Mouse (Mus musculus) heart, adult 9 months (tissue): ENCODE measurements around the gene Csrp1.

Experiments
- DNase-seq, 2 experiments: peaks; one replicate each; pipeline ENCODE4 v3.0.0; 2022; ENCODE audit warnings: low spot score in 2 of 2

The Csrp1 gene

DNA sequence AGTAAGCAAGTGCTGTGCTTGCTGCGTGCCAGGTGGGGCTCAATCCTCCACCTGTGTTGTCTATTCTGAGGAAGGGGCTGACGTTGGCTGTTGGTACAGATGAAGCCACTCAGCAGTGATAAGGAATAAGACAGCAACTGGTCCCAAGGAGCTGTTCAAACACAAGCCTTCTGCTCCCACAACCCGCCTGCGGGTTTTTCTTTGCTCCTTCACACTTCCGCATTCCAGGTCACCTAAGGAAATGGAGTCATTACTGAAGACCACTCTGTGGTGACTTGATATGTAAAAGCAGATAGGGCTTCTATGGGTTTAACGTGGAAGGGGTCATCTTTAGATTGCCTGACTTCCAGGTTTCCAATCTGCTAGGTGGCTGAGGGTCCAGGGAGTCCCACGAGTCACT, 11.5 kb downstream of the Csrp1 start:
- DNase-seq = no peak

- DNase-seq = no peak
Observed at GRCm38 (mm10) chr1:135731897-135732684, 12.2 kb downstream of the Csrp1 start.

DNA sequence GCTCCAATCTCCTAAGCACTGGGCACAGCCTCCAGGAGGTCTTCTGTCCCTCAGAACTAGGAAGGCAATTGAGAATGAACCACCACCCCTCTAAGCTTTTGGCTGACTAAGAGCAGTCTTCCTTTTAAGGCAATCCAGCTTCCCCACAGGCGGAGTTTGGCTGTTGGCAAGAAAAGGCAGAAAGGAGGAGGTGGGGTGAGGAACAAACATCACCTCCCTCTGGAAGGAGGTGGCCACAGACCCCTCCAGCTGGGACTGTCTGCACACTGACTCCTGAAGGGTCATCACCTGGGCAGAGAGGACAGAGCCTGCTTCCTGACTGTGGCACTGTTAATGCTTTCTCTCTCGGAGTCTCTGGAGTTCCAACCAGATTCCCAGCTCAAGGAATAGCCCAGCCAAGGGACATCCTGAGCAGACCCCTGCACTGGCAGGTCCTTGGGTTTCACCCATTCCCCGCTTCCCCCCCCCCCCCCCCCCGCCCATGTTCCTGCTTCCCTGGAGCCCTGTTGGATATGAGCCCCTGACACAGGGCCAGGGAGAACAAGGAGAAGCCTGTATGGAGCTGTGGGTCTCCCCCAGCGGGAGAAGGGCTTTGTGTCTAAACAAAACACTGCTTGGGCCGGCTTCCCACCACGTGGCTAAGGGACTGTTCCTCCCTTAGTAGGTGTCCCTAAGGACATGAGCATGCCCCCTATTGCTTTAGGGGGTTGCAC, 14.5 kb downstream of the Csrp1 start:
- peak; percentile 58 to 76 for DNase-seq

DNA sequence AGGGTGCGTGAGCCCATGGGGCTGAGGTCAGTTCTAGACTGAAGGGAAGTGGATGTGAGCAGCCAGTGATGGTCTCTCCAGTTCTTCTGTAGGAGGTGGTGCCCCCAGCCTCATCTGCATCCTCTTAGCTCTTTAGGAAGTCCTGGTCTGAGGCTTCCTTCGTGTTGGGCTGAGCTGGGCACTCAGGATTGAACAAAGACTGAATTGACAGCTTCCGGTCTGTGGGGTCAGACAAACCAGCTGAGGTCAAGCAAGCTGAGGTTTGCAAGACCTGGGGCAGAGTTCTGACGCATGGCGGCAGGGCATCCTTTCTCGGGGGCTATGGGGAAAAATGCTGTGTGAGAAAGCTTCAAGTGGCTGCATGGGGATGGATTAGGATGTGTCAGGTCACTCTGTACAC, 15.6 kb downstream of the Csrp1 start:
- no peak for DNase-seq

DNA sequence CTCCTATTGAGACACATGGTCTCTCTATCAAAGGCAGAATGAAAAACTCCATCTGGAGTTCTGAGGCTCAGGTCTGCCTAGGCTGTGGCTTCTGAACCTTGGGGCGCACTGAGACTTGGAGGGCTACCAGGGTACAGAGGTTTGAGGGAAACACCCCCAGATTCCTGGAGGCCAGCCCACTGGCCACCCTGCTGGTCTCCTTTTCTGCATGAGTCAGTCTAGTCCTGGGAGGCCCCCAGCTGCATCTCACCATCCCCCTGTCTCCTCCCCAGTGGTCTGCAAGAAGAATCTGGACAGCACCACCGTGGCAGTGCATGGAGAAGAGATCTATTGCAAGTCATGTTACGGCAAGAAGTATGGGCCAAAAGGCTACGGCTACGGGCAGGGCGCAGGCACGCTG, 25.1 kb downstream of the Csrp1 start:
- peak in 1 of 2 experiments; percentile 29 for DNase-seq

DNA sequence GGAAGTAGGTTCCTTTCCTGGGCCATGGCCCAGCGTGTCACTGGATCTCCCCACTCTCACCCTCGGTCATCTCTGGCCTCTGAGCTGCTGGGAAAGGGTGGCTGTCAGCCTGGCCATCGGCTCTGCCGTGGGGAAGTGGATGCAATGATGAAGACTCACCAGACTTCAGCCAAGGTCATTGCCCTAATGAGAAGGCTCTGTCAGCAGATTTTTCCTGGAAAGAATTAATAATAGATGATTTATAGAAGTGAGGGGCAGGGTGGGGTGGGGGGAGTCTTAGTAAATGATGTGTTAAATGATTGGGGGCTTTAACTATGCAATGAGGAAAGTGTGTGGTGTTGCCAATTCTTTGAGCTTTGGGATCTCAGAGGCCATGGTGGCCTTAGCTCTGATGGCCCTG, 26.4 kb downstream of the Csrp1 start:
- no peak for DNase-seq

GRCm38 (mm10) chr1:135752737-135753348, 33.0 kb downstream of the Csrp1 start:
- DNase-seq = peak; percentile 89 to 93

- peak; percentile 87 to 89 for DNase-seq
Observed at GRCm38 (mm10) chr1:135755287-135755686, 35.4 kb downstream of the Csrp1 start.

GRCm38 (mm10) chr1:135755913-135756312, 36.1 kb downstream of the Csrp1 start:
- DNase-seq = no peak

- no peak for DNase-seq
Observed at GRCm38 (mm10) chr1:135757287-135757686, 37.4 kb downstream of the Csrp1 start.

GRCm38 (mm10) chr1:135759685-135760084, 39.8 kb downstream of the Csrp1 start:
- no peak for DNase-seq

DNA sequence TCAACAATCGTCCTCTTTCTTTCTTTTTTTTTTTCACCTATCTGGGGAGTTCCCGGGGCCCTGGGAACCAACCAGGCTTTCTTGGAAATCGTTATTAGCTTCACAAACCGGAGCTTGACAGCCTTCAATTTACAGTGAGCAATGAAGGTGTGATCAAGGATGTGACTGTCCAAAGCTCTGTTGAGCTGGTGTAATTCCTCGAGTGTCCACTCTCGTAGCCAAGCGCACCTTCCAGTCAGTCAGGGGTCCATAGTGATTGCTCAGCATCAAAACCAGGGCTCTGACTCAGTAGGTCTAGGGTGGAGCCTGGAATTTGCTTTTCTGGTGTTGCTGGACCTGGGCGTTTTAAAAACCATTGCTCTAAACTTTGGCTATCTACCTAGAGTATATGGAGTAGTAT, 40.4 kb downstream of the Csrp1 start:
- no peak for DNase-seq

DNA sequence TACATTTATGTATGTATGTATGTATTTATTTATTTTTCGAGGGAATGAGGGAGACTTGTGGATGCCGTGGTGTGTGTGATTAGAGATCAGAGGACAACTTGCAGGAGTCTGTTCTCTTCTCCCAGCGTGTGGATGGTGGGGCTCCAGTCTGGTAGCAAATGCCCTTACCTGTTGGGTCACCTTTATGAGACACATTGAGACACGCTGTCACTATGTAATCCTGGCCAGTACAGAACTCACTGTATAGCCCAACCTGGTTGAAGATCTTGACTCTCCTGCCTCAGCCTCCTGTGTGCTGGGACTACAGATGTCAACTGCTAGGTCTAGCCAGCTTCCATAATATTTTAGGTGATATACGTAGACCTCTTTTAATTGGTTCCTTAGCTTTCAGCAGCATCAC, 41.9 kb downstream of the Csrp1 start:
- no peak for DNase-seq

GRCm38 (mm10) chr1:135763503-135764205, 43.8 kb downstream of the Csrp1 start:
- peak in 1 of 2 experiments; percentile 49 for DNase-seq

- no peak for DNase-seq
Observed at GRCm38 (mm10) chr1:135764206-135764528, 44.3 kb downstream of the Csrp1 start.

GRCm38 (mm10) chr1:135765645-135766591, 46.1 kb downstream of the Csrp1 start, which contains the start of gene Phlda3:
Gene Phlda3, plus strand, starts transcription at chr1:135766119.
- DNase-seq = peak; percentile 85 to 87

- DNase-seq = no peak
Observed at GRCm38 (mm10) chr1:135766592-135767306, 46.9 kb downstream of the Csrp1 start.

GRCm38 (mm10) chr1:135767324-135767890, 47.5 kb downstream of the Csrp1 start:
- no peak for DNase-seq

DNA sequence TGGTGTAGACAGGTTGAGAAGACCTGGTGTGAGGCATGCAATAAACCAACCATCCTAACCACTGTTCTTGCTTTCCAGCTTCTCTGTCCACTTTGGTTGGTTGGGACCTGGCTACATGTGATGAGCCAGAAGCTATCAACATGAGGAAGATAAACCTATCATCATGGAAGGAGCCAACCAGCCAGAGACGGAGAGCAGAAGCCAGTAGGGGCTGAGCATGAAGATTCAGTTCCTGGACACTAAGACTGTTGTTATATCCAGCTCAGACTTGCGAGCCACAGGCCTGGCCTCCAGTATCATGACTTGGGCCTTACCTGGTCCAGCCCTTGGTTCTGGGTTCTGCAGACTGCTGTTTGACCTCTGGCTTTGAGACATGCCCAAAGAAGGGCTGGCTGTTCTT, 48.5 kb downstream of the Csrp1 start:
- no peak for DNase-seq

- no peak for DNase-seq
Observed at GRCm38 (mm10) chr1:135770237-135770636, 50.4 kb downstream of the Csrp1 start.
